Mouse (Mus musculus): ENCODE data around the gene Nfia.

Gene Nfia

DNA sequence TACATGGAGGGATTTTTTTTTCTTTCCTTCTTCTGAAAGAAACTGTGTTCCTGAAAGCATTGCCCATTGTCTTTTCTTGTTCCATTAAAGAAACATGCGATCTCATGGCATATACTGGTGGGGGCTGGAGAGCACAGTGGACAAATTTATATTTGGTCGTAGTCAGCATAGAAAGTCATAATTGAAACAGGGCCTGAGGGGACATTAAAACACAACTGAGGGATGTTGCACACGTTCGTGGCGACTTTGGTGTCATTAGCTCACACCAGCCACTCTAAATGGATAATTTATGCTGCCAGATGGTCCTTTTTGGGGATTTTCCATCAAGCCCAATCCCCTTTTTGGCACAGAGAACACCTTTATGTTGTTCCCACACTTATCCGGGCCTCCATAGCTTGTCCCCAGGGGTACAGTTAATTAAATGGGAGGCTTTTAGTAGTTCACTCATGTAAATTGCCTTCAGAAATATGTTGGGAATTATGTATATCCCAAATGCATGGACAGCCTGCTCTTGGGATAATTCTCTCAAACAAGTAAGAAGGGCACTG is 250.8 kb downstream of the Nfia start:
- DNase-seq = no peak

DNA sequence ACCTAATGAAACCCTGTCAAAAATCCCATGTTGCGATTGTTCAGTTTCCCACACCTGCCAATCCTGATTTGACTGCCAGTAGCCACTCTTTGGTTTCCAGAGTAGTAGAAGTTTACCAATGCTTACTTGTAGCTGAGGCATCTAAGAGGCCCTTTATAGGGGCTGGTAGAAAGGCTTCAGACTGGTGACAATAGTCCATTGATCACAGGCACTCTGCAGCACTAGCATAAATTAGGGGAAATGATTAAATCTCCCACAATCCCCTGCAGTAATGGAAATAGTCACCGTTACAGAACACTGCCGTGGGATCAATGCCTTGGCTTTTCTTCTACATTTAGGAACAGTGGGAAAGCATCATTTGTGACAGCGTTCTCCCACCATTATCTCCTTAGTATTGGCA is 254.9 kb downstream of the Nfia start:
- no peak for DNase-seq

GRCm38 (mm10) chr4:98031871-98032270 is 259.3 kb downstream of the Nfia start:
- DNase-seq = no peak

GRCm38 (mm10) chr4:98032332-98032731 is 259.8 kb downstream of the Nfia start:
- no peak for DNase-seq

- no peak for DNase-seq
These were observed 266.6 kb downstream of the Nfia start for GRCm38 (mm10) chr4:98039095-98039494.

GRCm38 (mm10) chr4:98040179-98040578 is 267.6 kb downstream of the Nfia start:
- DNase-seq = no peak

DNA sequence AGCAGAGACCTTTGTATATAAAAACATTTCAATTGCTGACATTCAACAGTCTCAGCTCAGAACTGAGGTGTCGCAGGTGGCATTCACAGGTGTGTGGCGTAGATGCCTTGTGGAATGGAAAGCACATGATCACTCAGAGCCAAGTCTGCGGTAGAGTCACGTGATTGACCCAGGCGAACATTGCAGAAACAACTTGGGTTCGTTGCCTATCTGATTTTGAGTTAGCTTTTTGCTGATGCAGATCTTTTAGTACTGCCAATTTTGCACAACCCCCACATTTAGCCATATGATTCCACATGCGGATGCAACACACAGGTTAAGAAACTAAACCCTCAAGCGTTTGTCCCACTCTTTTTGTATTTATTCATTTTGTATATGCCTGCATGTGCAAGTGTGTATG is 272.1 kb downstream of the Nfia start:
- DNase-seq = no peak

- DNase-seq = peak; percentile 8
These were observed 274.8 kb downstream of the Nfia start for GRCm38 (mm10) chr4:98047369-98047768.

DNA sequence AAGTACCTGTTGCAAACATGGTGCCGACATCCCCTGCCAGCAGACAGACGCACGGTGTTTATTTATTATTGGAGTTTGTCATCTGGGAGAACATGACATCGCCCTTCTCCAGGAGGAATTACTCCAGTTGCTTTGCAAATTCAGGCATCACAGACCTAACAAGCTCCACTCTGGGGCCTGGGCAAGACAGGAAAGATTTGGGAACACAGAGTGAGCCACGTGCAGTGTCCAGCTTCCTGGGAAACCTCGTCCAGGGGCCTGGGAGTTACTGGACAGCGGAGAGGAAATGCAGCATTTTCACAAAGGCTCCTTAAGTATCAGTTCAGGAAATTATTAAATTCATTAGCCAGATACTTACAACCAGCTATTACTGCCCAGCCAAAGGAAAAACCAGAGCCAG is 277.1 kb downstream of the Nfia start:
- DNase-seq = no peak

- DNase-seq = peak; percentile 54
These were observed 277.6 kb downstream of the Nfia start for GRCm38 (mm10) chr4:98050003-98050620.

DNA sequence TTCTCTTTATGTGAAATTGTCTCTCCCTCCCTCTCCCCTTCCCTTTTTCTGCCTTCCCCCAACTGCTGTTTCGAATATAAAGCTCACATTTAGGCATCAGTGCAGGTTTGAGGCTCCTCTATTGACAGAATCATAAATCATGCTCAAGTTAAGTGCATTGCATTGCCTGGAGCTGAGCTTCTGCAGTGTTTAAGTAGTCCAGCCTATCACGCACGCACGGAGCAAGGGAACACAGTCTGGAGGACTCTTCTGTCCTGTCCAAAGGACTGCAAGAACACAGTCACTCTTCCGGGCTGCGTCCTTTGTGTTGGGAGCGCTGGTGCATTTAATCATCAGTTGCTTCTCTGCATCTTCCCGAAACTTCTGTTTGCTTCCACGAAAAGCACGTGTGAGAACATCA is 278.2 kb downstream of the Nfia start:
- peak; percentile 5 for DNase-seq

DNA sequence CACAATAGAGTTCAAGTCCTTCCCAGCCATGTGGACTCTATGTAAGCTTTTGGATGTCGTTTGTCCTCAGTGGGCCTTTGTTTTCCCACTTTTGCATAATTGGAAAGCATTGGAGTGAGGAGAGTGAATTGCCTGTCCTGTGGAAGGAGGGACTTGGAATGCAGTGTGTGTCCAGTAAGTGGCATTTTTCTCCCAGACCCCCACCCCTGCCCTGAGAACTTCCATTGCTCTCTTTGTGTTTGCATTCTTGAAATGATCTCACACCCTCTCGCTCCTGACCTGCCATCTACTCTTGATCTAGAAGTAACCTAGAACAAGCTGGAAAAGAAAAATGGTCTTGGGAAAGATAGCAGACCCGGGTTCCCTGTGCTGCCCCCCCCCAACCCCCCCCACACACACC is 278.8 kb downstream of the Nfia start:
- peak; percentile 7 for DNase-seq

- no peak for DNase-seq
These were observed 282.5 kb downstream of the Nfia start for GRCm38 (mm10) chr4:98055036-98055435.

DNA sequence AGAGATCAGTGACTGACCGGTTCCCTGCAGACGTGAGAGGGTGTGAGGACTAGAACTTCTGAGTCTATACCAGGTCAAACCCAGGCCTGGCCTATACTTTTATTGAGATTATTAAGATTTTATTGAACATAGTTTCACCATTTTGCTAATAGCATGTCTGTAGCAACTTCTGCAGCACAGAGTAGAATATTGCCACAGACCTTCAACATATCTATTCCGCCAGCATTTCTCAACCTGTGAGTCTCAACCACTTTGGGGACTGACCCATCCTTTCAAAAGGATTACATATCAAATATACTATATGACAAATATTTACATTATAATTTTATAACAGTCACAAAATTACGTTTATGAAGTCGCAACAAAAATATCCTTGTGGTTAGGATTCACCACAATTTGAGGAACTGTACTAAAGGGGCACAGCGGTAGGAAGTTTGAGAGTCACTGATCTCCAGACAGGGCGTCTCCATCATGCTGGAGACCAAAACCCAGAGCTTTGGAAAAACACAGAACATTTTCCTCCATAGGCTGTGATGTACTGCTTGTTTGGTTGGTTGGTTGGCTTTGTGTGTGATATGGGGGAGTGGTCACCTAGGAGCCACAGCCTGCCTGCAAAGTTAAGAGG is 284.0 kb downstream of the Nfia start:
- DNase-seq = no peak

GRCm38 (mm10) chr4:98057246-98057645 is 284.7 kb downstream of the Nfia start:
- DNase-seq = peak; percentile 11

GRCm38 (mm10) chr4:98057721-98058120 is 285.2 kb downstream of the Nfia start:
- DNase-seq = no peak

DNA sequence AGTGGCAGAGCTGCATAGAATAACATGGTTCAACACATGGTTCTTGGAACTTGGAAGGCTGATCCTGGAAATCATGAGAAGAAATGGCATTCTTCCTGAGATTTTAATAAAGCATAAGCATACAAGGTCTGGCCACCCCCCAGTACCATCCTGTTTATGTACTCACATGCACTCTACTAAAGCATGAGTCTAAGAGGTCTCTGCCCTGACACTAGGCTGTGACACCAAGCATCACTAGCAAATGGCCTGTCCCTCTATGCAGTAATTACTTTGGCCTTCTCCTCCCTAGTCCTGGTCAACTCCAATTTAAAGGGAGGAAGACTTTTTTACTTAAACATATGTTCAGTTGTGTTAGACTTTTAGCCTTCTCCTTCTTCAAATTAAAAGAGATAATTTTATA is 285.6 kb downstream of the Nfia start:
- no peak for DNase-seq

GRCm38 (mm10) chr4:98060601-98061000 is 288.1 kb downstream of the Nfia start:
- no peak for DNase-seq

GRCm38 (mm10) chr4:98061086-98061485 is 288.6 kb downstream of the Nfia start:
- DNase-seq = no peak

DNA sequence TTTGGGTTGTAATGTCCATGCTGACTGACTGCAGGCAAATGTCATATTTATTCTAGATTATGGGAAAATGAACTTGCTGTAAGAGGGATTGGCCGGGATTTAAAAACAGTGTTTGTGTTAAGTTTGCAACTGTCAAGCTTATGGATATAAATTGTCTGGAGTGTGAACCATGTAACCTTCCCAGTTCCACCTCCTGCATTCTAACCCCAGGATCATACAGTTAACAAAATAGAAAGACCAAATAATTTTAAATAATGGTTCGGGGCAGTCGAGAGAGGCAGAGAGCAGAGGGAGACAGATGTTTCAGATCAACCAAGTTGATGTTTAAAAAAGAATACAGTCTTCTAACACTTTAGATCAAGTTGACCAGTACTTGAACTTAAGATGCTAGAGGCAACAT is 290.7 kb downstream of the Nfia start:
- DNase-seq = no peak

GRCm38 (mm10) chr4:98076106-98076505 is 303.6 kb downstream of the Nfia start:
- DNase-seq = no peak

DNA sequence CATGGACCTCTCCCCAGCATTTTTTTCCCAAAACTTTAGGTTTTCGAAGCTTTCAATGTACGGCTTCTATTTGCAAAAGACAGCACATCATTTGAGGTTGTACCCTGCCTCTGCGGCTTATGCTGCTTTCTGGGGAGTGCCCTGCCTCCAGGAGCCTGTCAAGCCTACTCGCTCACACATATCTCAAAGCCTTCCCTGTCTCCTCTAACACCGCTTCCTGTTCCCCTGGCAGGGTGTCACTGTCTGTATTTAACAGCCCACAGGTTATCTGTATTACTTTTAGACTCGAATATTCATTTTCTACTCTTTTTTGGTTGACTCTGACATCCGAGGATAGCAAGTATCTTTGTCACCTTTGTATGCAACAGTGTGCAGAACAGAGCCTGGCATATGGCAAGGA is 304.1 kb downstream of the Nfia start:
- DNase-seq = no peak

DNA sequence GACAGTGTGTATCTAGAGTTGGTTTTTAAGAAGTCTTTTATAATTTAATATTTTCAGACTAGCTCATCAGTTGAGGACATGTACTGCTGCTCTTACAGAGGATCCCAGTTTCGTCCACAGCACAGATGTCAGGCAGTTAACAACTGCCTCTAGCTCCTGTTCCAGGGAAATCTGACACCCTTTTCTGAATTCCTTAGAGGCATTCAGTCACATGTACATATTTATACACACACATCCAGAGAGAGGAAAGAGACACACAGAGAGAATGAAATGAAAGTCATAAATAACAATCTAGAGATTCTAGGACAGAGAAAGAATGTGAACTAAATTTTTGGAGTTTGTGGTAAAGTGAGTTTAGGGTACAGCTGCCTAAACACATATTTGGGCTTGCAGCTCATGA is 308.1 kb downstream of the Nfia start:
- DNase-seq = no peak

DNA sequence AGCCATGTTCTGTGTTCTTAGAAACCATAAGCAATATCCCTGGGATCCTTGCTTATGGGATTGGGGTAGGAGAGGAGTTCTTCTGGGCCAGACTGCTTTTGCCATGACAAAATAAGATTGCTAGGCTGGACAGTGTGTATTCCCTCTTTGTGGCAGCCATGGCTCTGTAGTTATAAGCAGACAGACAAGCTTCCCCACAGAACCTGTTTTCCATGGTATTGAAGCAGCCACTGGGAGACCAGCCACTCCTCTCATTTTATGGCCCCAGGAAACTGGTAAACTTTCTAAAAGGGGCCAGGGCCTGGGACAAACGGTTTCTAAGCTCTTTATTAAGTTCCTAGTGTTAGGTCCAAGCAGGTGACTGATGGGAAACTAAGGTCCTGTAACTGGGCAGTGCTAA is 309.4 kb downstream of the Nfia start:
- no peak for DNase-seq

GRCm38 (mm10) chr4:98082512-98082911 is 310.0 kb downstream of the Nfia start:
- no peak for DNase-seq

Data from retina, postnatal 1 day (tissue).